Comparison of ENCODE assay signal across 14 mouse cellular contexts in the genomic region with DNA sequence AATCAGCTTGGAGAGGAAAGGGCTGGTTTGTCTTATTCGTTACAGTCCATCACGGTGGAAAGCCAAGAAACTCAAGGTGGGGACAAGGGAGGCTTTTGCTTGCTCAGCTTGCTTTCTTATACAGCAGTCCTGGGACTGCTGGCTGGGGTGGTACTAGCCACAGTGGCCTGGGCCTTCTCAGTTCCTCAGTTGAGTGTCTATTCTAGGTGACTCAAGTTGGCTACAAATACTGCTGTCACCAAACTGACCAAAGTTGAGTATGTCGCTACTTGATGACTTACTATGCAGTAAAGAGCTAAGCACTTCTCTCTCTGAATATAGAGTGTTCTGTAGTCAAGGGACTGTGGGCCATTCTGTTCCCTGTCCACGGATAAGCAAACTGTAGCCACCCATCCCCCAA.
"Had no signal": no experiment of that assay in that cellular context is flagged by ENCODE, and none has a peak within 500 bp of the region (broad histone marks: within the 10 kb centered on the region; RNA-seq: fewer than 3 reads in every experiment).

No protein-coding gene starts in this region.

- ATAC-seq: liver, embryonic 12.5 days; midbrain, embryonic 15.5 days had no signal

- DNase-seq: lung, embryonic 14.5 days; right cerebral cortex, postnatal 14 days; thymus, adult 2 months; thymus, postnatal 25 days; thymus, postnatal 4 days had no signal

- H3K4me2 ChIP-seq: liver, embryonic 12.5 days; midbrain, embryonic 11.5 days; midbrain, embryonic 13.5 days; midbrain, embryonic 15.5 days; neural tube, embryonic 12.5 days; stomach, embryonic 15.5 days had no signal

- H3K9me3 ChIP-seq: liver, embryonic 12.5 days; midbrain, embryonic 13.5 days; midbrain, embryonic 15.5 days; neural tube, embryonic 12.5 days; stomach, embryonic 15.5 days had no signal

- H3K9ac ChIP-seq: liver, embryonic 12.5 days; liver, embryonic 14.5 days; lung, embryonic 14.5 days; midbrain, embryonic 13.5 days; midbrain, embryonic 15.5 days; neural tube, embryonic 12.5 days; stomach, embryonic 15.5 days had no signal

- H3K27me3 ChIP-seq: liver, embryonic 12.5 days; midbrain, embryonic 13.5 days; midbrain, embryonic 15.5 days; neural tube, embryonic 12.5 days; stomach, embryonic 15.5 days had no signal

- H3K4me1 ChIP-seq: liver, embryonic 12.5 days; neural tube, embryonic 12.5 days; stomach, embryonic 15.5 days had no signal

- H3K36me3 ChIP-seq: liver, embryonic 12.5 days; midbrain, embryonic 13.5 days; midbrain, embryonic 15.5 days; neural tube, embryonic 12.5 days; stomach, embryonic 15.5 days had no signal

- H3K27ac ChIP-seq: liver, embryonic 12.5 days; liver, embryonic 14.5 days; midbrain, embryonic 13.5 days; midbrain, embryonic 15.5 days; neural tube, embryonic 12.5 days; stomach, embryonic 15.5 days; stomach, postnatal 0 days had no signal

- H3K4me3 ChIP-seq: liver, embryonic 12.5 days; midbrain, embryonic 13.5 days; midbrain, embryonic 15.5 days; myocyte; neural tube, embryonic 12.5 days; stomach, embryonic 15.5 days had no signal
